Mouse (Mus musculus) heart, postnatal 0 days (tissue): ENCODE data around the gene Ppm1l.

Experiments used
- CTCF ChIP-seq: IDR thresholded peaks from 2 replicates; pipeline ENCODE4 v1.5.1; 2016; ENCODE audit warnings: antibody characterized with exemption, control low read depth, low read depth
- EP300 ChIP-seq: IDR thresholded peaks from 2 replicates; pipeline ENCODE4 v1.6.1; 2016; ENCODE audit warnings: antibody characterized with exemption, low read depth

DNA sequence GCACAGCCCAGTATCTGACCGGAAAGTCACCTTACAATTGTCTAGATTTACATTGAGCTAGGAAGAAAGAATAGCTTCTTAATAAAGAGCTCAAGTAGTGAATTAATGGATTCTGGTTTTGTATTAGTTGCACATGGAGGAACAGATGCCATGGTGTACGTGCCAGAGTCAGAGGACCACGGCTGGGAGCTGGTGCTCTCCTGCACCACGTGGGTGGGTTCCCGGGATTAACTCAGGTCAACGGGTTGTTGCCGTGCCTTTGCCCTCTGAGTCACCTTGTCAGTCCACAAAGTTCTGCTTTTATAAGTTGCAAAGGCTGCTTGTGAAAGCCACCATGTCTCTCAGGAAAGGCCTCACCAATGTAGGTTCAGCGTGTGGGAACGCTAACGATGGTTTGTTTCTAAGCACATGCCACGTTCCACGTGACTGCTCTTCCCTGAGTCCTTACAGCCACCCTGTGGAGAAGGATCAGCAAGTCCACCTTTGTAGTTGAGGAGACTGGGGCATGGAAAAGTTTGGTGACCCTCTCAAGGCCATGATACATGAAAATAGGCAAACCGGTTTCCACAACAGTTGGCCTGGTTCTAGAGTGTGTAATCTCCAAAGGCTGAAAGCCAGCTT is 199.2 kb downstream of the Ppm1l start:
- TF ChIP-seq CTCF (no peak), EP300 (no peak)
